Mouse (Mus musculus) liver, postnatal 0 days (tissue): Measurements from ENCODE around the gene Cox7a1.

ENCODE experiments used
- CTCF ChIP-seq: sonication (generic); IDR thresholded peaks from 2 replicates; pipeline ENCODE4 v1.5.1; 2016; ENCODE audit warnings: antibody characterized with exemption, low read depth
- EP300 ChIP-seq: IDR thresholded peaks from 2 replicates; pipeline ENCODE4 v1.6.1; 2016; ENCODE audit warnings: antibody characterized with exemption, low read depth, mild to moderate bottlenecking

DNA sequence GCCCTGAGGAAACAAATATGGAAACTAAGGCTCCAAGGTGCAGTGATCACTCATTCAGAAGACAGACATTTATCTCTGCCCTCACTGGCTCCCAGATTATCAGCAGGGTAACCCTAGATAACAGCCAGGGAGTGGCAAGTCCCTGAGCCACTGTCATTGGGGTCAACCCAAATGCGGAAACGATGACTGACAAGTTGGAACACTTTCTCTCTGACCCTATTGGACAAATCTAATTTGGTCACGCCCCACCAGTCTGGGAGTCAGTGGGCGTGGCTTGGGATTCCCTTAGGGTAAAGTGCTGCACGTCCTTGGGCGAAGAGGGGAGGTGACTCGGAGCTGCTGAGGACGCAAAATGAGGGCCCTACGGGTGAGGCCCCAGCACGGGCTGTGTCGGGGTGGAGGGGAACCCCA is at the start of gene Cox7a1:
- TF ChIP-seq CTCF (no peak), EP300 (no peak)
